Mouse (Mus musculus) thymus, adult 2 months (tissue): ENCODE measurements at regions not wholly inside any gene's neighbourhood (a gene's known extent, or its start where the extent isn't known, plus 50 kb on each side); places are given as distances from the start of the nearest gene placed in this dataset.

ENCODE experiments used
- CTCF ChIP-seq: fragments of 200-500 bp; IDR thresholded peaks from 2 replicates; pipeline ENCODE4 v1.5.1; 2012; ENCODE audit warnings: mild to moderate bottlenecking, control low read depth, low read length, moderate library complexity, borderline replicate concordance; ENCODE audit not compliant: control insufficient read depth, poor library complexity, insufficient read depth; ENCODE audit errors: extremely low read depth
- POLR2A ChIP-seq: fragments of 200-500 bp; IDR thresholded peaks from 2 replicates; pipeline ENCODE4 v1.6.1; 2012; ENCODE audit warnings: mild to moderate bottlenecking, low read length, control low read depth, moderate library complexity; ENCODE audit not compliant: control insufficient read depth, poor library complexity, insufficient read depth; ENCODE audit errors: extremely low read depth

- no peak for TF ChIP-seq CTCF
- no peak for TF ChIP-seq POLR2A
Observed at GRCm38 (mm10) chr2:17811943-17812670, 80.8 kb upstream of the Nebl start.
